Mouse (Mus musculus) heart, embryonic 15.5 days (tissue): ENCODE results near the gene Tcf12. TPM values are rescaled to one million over a fixed set of nuclear protein-coding genes. Genes with fewer than 3 reads are reported as not detected.

ENCODE experiments used
- ATAC-seq: fragments of 200-750 bp; cut with Nextera tagmentation; replicated peaks from 2 replicates; pipeline ENCODE4 v1.8.0; 2017; ENCODE audit warnings: low read depth, moderate TSS enrichment; ENCODE audit not compliant: insufficient number of reproducible peaks, insufficient read depth, low FRiP score
- H3K27ac ChIP-seq: fragments of 300-500 bp; sonication (generic); 2 replicates; pipeline ENCODE4 v1.5.1; 2015; ENCODE audit warnings: mild to moderate bottlenecking, inconsistent platforms
- H3K27me3 ChIP-seq: fragments of 300-500 bp; sonication (generic); 2 replicates; pipeline ENCODE4 v1.6.1; 2015; ENCODE audit warnings: inconsistent platforms
- H3K36me3 ChIP-seq: fragments of 300-500 bp; sonication (generic); 2 replicates; pipeline ENCODE4 v1.6.1; 2015; ENCODE audit warnings: mild to moderate bottlenecking, inconsistent platforms
- H3K4me1 ChIP-seq: fragments of 300-500 bp; sonication (generic); replicated peaks from 2 replicates; pipeline ENCODE4 v1.6.1; 2015; ENCODE audit warnings: inconsistent platforms
- H3K4me2 ChIP-seq: fragments of 300-500 bp; sonication (generic); 2 replicates; pipeline ENCODE4 v1.6.1; 2015; ENCODE audit warnings: inconsistent platforms, mild to moderate bottlenecking, moderate library complexity
- H3K4me3 ChIP-seq: fragments of 300-500 bp; sonication (generic); 2 replicates; pipeline ENCODE4 v1.5.1; 2015; ENCODE audit warnings: mild to moderate bottlenecking, inconsistent platforms
- H3K9ac ChIP-seq: fragments of 300-500 bp; sonication (generic); 2 replicates; pipeline ENCODE4 v1.6.1; 2015; ENCODE audit warnings: mild to moderate bottlenecking, inconsistent platforms
- H3K9me3 ChIP-seq: fragments of 300-500 bp; sonication (generic); replicated peaks from 2 replicates; pipeline ENCODE4 v1.6.1; 2016; ENCODE audit warnings: inconsistent platforms
- WGBS: fragments of 180-500 bp; shearing (Covaris S2); methylation state at CpG from one replicate; pipeline ENCODE4 v1.1.7; 2015; ENCODE audit warnings: mixed read lengths; 5-methylcytosine and 5-hydroxymethylcytosine counted together
- polyA plus RNA-seq: library from polyadenylated mRNA; unstranded; fragments of >200 nt; fragmentation: Nextera tagmentation; extraction: Ambion mirVana; gene quantifications from 2 replicates; pipeline ENCODE4 v1.2.1, GENCODE M21; 2015

The Tcf12 gene
- polyA plus RNA-seq, 1 experiment from 2014 or later, result 29.4 TPM

DNA sequence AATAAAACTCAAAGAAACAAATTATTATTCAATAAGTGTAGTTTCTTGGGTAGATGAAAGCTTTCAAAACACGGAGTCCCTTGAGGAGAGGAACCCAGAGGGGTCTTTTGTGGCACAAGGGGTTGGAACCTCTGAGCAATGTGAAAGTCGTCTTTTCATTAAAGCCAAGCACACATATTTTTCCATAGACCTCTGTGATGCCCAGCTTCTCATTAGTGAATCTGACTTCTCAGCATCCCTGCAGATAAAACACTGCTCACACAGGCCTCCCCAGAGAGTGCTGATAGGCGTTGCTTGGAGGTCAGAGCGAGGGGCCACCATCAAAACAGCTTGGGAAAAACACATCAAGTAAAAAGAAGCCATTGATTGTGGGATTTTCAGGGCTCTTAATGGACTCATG, 298.8 kb downstream of the Tcf12 start:
- no peaks in the 10 kb centered on the region for H3K36me3 ChIP-seq
- H3K27ac ChIP-seq, result no peak overlapping the region
- ATAC-seq, result no peak
- no peaks in the 10 kb centered on the region for H3K27me3 ChIP-seq
- 63% methylated on average over 4 of the region's 4 CpGs for WGBS
- no peak overlapping the region for H3K9ac ChIP-seq
- H3K4me1 ChIP-seq, result peaks cover 3% of the 10 kb centered on the region; the same call in 1 of the 2 replicates
- H3K4me2 ChIP-seq, result no peak overlapping the region
- no peak overlapping the region for H3K4me3 ChIP-seq
- no peaks in the 10 kb centered on the region for H3K9me3 ChIP-seq

DNA sequence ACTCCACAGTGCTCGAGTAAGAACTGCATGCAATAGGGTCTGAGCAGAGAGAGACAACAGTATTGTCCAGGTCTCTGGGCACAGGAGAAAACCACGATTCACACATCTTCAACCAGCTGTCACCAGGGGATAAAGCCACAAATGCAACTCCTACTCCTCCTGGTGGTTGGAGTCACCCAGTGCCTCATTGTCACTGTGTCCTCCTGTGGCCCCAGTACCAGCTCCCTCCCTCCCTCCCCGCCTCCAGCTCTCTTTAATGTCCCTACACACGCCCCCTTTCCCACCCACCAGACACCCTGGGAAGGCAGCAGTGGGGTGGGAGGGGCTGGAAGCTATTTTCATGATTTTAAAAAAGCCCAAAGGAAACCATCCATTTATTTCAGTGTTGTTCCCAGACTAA, 299.3 kb downstream of the Tcf12 start:
- ATAC-seq, result no peak
- H3K27ac ChIP-seq, result no peak overlapping the region
- H3K27me3 ChIP-seq, result no peaks in the 10 kb centered on the region
- WGBS, result 29% methylated on average over 4 of the region's 4 CpGs
- H3K4me3 ChIP-seq, result no peak overlapping the region
- H3K9ac ChIP-seq, result no peak overlapping the region
- H3K4me2 ChIP-seq, result no peak overlapping the region
- H3K36me3 ChIP-seq, result no peaks in the 10 kb centered on the region
- no peaks in the 10 kb centered on the region for H3K9me3 ChIP-seq
- H3K4me1 ChIP-seq, result peaks cover 3% of the 10 kb centered on the region; the same call in 1 of the 2 replicates

DNA sequence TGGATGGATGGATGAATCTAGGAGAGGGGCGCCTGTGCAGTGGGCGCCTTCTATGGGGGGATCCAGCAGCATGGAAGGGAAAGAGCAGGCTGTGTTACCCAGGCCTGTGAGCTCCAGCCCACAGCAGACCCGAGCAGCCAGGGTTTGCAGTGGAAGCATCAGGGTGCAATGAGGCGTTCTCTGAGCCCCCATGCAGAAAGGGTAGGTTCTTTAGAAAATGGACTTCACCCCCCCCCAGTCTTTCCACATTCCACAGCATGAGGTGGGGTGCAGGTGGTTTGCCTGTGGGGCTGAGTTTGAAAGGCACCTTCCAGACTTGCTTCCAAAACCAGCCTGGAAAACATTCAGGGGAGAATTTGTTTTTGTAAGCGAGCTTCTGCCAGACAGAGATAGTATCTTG, 300.3 kb downstream of the Tcf12 start:
- Histone ChIP-seq H3K4me2 (no peak overlapping the region), H3K9me3 (no peaks in the 10 kb centered on the region), H3K27me3 (no peaks in the 10 kb centered on the region), H3K4me3 (no peak overlapping the region), H3K27ac (no peak overlapping the region), H3K4me1 (peaks cover 3% of the 10 kb centered on the region; the same call in 1 of the 2 replicates), H3K9ac (no peak overlapping the region), H3K36me3 (no peaks in the 10 kb centered on the region)
- no peak for ATAC-seq
- 73% methylated on average over 5 of the region's 5 CpGs for WGBS

DNA sequence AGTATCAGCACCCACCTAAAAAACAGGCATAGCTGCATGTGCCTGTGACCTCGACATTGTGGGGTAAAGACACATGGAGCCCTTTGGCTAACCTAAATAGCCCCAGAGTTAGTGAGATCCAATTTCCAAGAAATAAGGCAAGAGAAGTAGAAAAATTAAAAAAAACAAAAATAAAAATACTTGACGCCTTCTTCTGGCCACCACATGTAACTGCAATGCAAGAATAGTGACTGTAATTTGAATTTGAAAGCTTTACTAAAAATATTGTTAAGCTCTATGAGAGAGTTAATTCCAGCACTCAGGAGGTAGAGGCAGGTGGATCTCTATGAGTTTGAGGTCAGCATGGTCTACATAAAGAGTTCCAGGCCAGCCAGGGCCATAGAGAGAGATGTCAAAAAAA, 300.9 kb downstream of the Tcf12 start:
- ATAC-seq, result no peak
- no peak overlapping the region for H3K4me3 ChIP-seq
- H3K9ac ChIP-seq, result no peak overlapping the region
- H3K27ac ChIP-seq, result no peak overlapping the region
- 76% methylated on average over 2 of the region's 2 CpGs for WGBS
- no peak overlapping the region for H3K4me2 ChIP-seq
- no peaks in the 10 kb centered on the region for H3K36me3 ChIP-seq
- no peaks in the 10 kb centered on the region for H3K9me3 ChIP-seq
- peaks cover 6% of the 10 kb centered on the region for H3K4me1 ChIP-seq
- H3K27me3 ChIP-seq, result no peaks in the 10 kb centered on the region

DNA sequence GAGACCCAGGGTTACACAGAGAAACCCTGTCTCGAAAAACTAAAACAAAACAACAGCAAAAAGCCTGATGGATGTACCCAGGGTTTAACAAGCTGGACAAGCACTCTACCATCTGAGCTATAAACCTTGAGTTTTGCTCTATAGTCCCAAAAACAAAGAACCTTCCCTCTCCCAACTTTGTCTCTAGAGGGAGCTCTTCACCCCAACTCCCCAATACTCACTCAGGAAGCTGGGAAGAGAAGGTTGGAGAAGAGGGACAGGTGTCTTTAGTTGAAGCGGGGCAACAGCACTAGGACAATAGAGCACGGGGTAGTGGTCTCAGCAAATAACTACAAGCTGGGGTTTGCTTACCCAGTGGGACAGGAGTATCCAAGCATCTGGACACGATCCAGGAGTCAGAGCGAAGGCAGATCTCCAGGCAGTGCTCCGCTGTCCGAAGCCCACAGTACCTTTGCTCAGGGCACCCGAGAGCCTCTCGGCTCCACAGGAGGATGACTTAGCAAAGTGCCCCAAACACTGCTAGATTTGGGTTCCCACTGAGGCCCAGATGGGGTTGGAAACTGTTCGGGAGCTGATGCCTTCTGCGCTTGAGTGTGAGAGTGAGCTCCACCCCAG, 302.9 kb downstream of the Tcf12 start:
- Histone ChIP-seq H3K27me3 (no peaks in the 10 kb centered on the region), H3K4me2 (peak overlapping the region; percentile 56), H3K4me1 (peaks cover 6% of the 10 kb centered on the region), H3K9ac (no peak overlapping the region), H3K4me3 (peak overlapping the region; percentile 24), H3K36me3 (no peaks in the 10 kb centered on the region), H3K27ac (no peak overlapping the region), H3K9me3 (no peaks in the 10 kb centered on the region)
- no peak for ATAC-seq
- WGBS, result 38% methylated on average over 11 of the region's 11 CpGs

DNA sequence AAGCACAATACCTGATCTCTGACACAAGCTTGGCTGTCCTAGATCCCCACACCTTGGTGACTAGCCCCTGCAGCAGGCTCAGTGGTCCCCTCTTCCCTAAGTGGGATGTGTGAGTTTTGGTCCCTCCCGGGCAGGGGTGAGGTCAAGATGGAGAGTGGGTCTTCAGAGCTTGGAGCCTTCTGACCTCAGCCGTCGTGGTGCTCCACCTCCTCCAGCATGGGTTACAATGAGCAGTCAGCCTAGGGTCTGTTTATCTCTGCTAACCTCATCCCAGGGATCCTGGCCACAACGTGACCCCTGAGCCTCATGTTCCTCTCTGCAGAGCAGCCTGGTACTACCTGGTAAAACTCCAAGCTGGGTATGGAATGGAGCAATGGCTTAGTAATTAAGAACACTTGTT, 303.9 kb downstream of the Tcf12 start:
- 56% methylated on average over 4 of the region's 4 CpGs for WGBS
- no peak overlapping the region for H3K4me2 ChIP-seq
- no peak overlapping the region for H3K4me3 ChIP-seq

DNA sequence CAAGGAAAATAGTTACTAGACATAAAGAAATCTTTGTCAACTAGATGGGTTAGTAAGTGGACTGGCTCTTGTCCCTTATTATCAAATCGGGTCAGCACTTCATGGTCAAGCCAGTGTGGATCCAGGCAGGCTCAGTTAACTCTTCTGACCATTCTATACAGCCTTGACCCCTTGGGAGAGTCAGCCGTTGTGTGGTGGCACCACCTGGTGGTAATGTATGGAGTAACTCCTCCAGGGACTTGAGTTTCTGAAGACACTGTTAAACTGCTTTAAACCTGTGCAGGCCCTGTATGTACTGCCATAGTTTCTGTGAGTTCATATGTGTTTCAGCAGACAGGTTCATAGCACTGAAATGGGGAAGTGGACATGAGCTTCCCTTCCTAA, 305.3 kb downstream of the Tcf12 start:
- WGBS, result 3% methylated on average over 2 of the region's 2 CpGs
- H3K4me1 ChIP-seq, result peaks cover 6% of the 10 kb centered on the region
- ATAC-seq, result no peak

More for the DNA sequence above, 303.9 kb downstream of the Tcf12 start:
- no peak for ATAC-seq
- no peaks in the 10 kb centered on the region for H3K27me3 ChIP-seq
- peaks cover 6% of the 10 kb centered on the region for H3K4me1 ChIP-seq
- no peak overlapping the region for H3K27ac ChIP-seq
- H3K9me3 ChIP-seq, result no peaks in the 10 kb centered on the region
- H3K36me3 ChIP-seq, result no peaks in the 10 kb centered on the region
- no peak overlapping the region for H3K9ac ChIP-seq

DNA sequence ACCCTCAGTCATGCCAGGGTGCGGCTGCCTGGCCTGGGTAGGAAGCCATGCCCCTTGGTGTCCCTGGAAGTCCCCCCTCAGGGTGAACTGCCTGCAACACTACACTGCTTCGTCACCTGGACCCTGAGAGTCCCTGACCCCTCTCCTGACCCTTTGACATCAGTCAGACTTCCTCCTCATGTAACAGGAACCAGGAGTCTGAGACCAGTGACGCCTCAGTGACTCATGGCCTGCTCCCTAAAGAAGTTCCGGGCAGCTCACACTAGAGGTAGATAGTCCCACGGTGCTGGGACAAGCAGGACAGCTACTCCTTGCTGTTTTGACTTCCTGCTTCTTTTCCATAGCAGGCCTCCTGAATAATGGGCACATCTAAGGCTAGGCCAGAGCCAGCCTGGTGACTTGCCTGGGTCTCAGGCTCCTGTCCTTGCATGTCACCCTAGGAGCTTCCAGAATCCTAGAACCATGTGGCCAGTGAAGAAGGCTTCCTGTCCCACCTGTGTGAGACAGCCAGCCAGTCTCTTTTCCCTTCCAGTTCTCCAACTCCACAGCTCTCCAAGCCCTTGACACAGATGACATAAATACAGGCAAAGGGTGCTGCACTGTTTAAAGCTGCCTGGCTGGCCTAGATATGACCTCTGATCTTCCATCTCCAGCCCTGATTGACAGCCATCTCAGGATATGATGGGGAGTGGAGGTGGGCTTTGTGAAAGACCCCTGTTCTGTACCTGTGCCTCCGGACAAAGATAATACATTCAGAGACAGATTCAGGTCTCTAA, 305.8 kb downstream of the Tcf12 start:
- Histone ChIP-seq H3K4me1 (peaks cover 6% of the 10 kb centered on the region), H3K9ac (no peak overlapping the region), H3K27me3 (0 out of 2 replicates have a peak, but pooled peaks cover 4% of the 10 kb centered on the region), H3K4me3 (no peak overlapping the region), H3K9me3 (no peaks in the 10 kb centered on the region), H3K27ac (no peak overlapping the region), H3K36me3 (no peaks in the 10 kb centered on the region), H3K4me2 (no peak overlapping the region)
- no peak for ATAC-seq
- 68% methylated on average over 6 of the region's 6 CpGs for WGBS

More for the DNA sequence above, 305.3 kb downstream of the Tcf12 start:
- Histone ChIP-seq H3K4me2 (no peak overlapping the region), H3K27me3 (0 out of 2 replicates have a peak, but pooled peaks cover 2% of the 10 kb centered on the region), H3K9me3 (no peaks in the 10 kb centered on the region), H3K36me3 (no peaks in the 10 kb centered on the region), H3K27ac (no peak overlapping the region), H3K9ac (no peak overlapping the region), H3K4me3 (no peak overlapping the region)

DNA sequence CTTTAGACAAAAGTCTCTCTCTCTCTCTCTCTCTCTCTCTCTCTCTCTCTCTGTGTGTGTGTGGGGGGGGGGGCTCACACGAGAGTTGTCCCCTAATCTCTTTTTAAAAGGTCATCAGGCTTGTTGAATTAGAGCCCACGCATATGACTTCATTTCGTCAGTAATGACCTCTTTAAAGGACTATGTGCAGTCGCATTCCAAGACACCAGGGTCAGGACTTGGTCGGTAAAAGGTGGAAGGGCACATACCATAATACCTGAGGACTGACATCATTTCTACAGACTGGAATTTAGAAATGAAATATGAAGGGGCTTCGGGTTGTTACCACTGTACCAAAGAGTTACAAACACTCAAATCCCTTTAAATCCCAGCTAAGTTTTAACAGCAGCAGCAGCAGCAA, 307.6 kb downstream of the Tcf12 start:
- Histone ChIP-seq H3K4me1 (peaks cover 10% of the 10 kb centered on the region), H3K27me3 (0 out of 2 replicates have a peak, but pooled peaks cover 4% of the 10 kb centered on the region), H3K27ac (no peak overlapping the region), H3K9me3 (no peaks in the 10 kb centered on the region), H3K36me3 (no peaks in the 10 kb centered on the region), H3K4me2 (no peak overlapping the region), H3K4me3 (no peak overlapping the region), H3K9ac (no peak overlapping the region)
- no peak for ATAC-seq
- WGBS, result 38% methylated on average over 6 of the region's 6 CpGs

DNA sequence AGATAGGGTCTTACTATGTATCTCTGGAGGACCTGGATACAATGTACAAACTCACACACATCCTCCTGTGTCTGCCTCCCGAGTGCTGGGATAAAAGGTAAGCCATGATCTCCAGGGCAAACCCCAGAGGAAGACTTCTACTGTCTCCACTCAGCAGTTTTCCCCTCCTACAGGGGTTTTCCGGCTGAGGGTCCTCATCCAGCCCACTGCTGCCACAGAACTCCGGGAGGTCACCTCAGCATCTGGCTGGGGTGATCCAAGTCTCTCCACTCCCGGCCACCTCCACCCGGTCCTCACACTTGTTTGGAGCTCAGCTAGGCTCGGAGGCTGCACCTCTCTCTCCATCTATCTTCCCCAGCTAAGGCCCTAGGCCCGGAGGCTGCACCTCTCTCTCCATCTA, 308.4 kb downstream of the Tcf12 start:
- 61% methylated on average over 7 of the region's 7 CpGs for WGBS
- Histone ChIP-seq H3K9me3 (no peaks in the 10 kb centered on the region), H3K4me2 (no peak overlapping the region), H3K27me3 (0 out of 2 replicates have a peak, but pooled peaks cover 4% of the 10 kb centered on the region), H3K36me3 (no peaks in the 10 kb centered on the region), H3K4me1 (peaks cover 9% of the 10 kb centered on the region; the same call in 1 of the 2 replicates), H3K4me3 (no peak overlapping the region), H3K27ac (no peak overlapping the region), H3K9ac (no peak overlapping the region)
- ATAC-seq, result no peak

DNA sequence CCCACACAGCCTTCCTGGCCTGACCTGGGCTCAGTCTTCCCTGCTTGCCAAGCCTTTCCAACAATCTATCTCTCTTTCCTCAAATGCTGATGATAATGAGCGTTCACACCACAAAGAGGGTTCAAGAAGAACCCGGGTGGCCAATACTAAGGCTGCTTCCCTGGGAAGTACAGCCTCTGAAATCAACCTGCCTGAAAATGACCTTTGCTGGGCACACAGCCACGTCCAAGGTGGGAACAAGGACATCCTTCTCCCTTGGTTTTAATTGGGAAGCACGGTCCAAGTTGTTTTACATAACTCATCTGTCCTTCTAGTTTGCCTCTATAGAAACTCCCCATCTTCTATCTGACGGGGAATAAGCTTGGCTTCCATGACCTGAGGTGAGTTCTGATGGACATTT, 312.1 kb downstream of the Tcf12 start:
- H3K9me3 ChIP-seq, result no peaks in the 10 kb centered on the region
- ATAC-seq, result no peak
- H3K4me2 ChIP-seq, result no peak overlapping the region
- H3K27me3 ChIP-seq, result 0 out of 2 replicates have a peak, but pooled peaks cover 4% of the 10 kb centered on the region
- no peak overlapping the region for H3K9ac ChIP-seq
- H3K4me3 ChIP-seq, result no peak overlapping the region
- H3K36me3 ChIP-seq, result no peaks in the 10 kb centered on the region
- 0 out of 2 replicates have a peak, but pooled peaks cover 10% of the 10 kb centered on the region for H3K4me1 ChIP-seq
- no peak overlapping the region for H3K27ac ChIP-seq
- 68% methylated on average over 5 of the region's 5 CpGs for WGBS
